In genomic region chr12:27507523-27508225, GRCm38 (mm10) we compare ENCODE assay signal across 16 mouse cellular contexts.
DNase-seq lines count a peak whose midpoint lies in the region; ATAC-seq and TF ChIP-seq lines count a peak whose summit lies in the region.
"Had no signal": no experiment of that assay in that cellular context is flagged by ENCODE, and none has a peak within 500 bp of the region (broad histone marks: within the 10 kb centered on the region; RNA-seq: fewer than 3 reads in every experiment).

No protein-coding gene starts in this region.

- no peaks in the 10 kb centered on the region for H3K27me3 ChIP-seq in lung, embryonic 14.5 days (ENCODE audit: insufficient read depth, low read length)
- H3K27me3 ChIP-seq in intestine, embryonic 15.5 days (replicated peaks) = no peaks in the 10 kb centered on the region
- H3K27me3 ChIP-seq in kidney, embryonic 15.5 days = no peaks in the 10 kb centered on the region
- no peaks in the 10 kb centered on the region for H3K27me3 ChIP-seq in stomach, embryonic 14.5 days (ENCODE audit: control insufficient read depth, insufficient read depth, low read length)

- peak; percentile 71 for DNase-seq in lung, embryonic 14.5 days
- DNase-seq in lung, adult 2 months = no peak
- DNase-seq in B cell, adult 2 months = no peak
- DNase-seq in gastrocnemius, postnatal 25 days = no peak
- DNase-seq in cerebellum, postnatal 14 days = no peak
- DNase-seq: cerebellum, postnatal 36 days; gastrocnemius, postnatal 10 days; right cerebral cortex, postnatal 14 days; thymus, adult 2 months had no signal

- no peaks in the 10 kb centered on the region for H3K36me3 ChIP-seq in lung, embryonic 14.5 days (ENCODE audit: insufficient read depth)
- H3K36me3 ChIP-seq in intestine, embryonic 15.5 days = no peaks in the 10 kb centered on the region
- no peaks in the 10 kb centered on the region for H3K36me3 ChIP-seq in kidney, embryonic 15.5 days
- H3K36me3 ChIP-seq in stomach, embryonic 14.5 days (ENCODE audit: control insufficient read depth, insufficient read depth, low read length) = no peaks in the 10 kb centered on the region

- no peak overlapping the region for H3K9ac ChIP-seq in lung, embryonic 14.5 days
- no peak overlapping the region for H3K9ac ChIP-seq in intestine, embryonic 15.5 days
- H3K9ac ChIP-seq in kidney, embryonic 15.5 days = no peak overlapping the region
- H3K9ac ChIP-seq in stomach, embryonic 14.5 days (replicated peaks; ENCODE audit: low read depth, low read length) = no peak overlapping the region
- H3K9ac ChIP-seq: hindbrain, embryonic 14.5 days had no signal

- peak overlapping the region; percentile 30 for H3K27ac ChIP-seq in lung, embryonic 14.5 days (ENCODE audit: low read depth)
- H3K27ac ChIP-seq in intestine, embryonic 15.5 days = peak overlapping the region; percentile 60
- peak overlapping the region; percentile 82 for H3K27ac ChIP-seq in kidney, embryonic 15.5 days
- peak overlapping the region; percentile 15; the same call in 1 of the 2 replicates for H3K27ac ChIP-seq in stomach, embryonic 14.5 days (ENCODE audit: low read length)
- H3K27ac ChIP-seq: hindbrain, embryonic 14.5 days; layer of hippocampus, adult 2 months had no signal

- H3K4me1 ChIP-seq in lung, embryonic 14.5 days (ENCODE audit: insufficient read depth) = 0 out of 2 replicates have a peak, but pooled peaks cover 4% of the 10 kb centered on the region
- no peaks in the 10 kb centered on the region for H3K4me1 ChIP-seq in lung, adult 2 months (ENCODE audit: control insufficient read depth, insufficient read depth, low read length)
- H3K4me1 ChIP-seq in intestine, embryonic 15.5 days (replicated peaks) = peaks cover 2% of the 10 kb centered on the region
- H3K4me1 ChIP-seq in kidney, embryonic 15.5 days = peaks cover 22% of the 10 kb centered on the region
- H3K4me1 ChIP-seq in stomach, embryonic 14.5 days (ENCODE audit: control insufficient read depth, insufficient read depth, low read length) = no peaks in the 10 kb centered on the region

- no peak overlapping the region for H3K4me2 ChIP-seq in lung, embryonic 14.5 days
- no peak overlapping the region for H3K4me2 ChIP-seq in intestine, embryonic 15.5 days (replicated peaks)
- no peak overlapping the region for H3K4me2 ChIP-seq in kidney, embryonic 15.5 days
- H3K4me2 ChIP-seq in stomach, embryonic 14.5 days (replicated peaks; ENCODE audit: low read depth, low read length) = no peak overlapping the region
- H3K4me2 ChIP-seq: hindbrain, embryonic 14.5 days; liver, embryonic 11.5 days had no signal

- no peaks in the 10 kb centered on the region for H3K9me3 ChIP-seq in lung, embryonic 14.5 days (ENCODE audit: low read depth, low read length)
- H3K9me3 ChIP-seq in intestine, embryonic 15.5 days = no peaks in the 10 kb centered on the region
- no peaks in the 10 kb centered on the region for H3K9me3 ChIP-seq in kidney, embryonic 15.5 days (replicated peaks)
- H3K9me3 ChIP-seq in stomach, embryonic 14.5 days (ENCODE audit: control insufficient read depth, low read depth, low read length) = no peaks in the 10 kb centered on the region

- no peak for TF ChIP-seq CTCF in lung, embryonic 14.5 days (IDR thresholded peaks at IDR 0.05; ENCODE audit: low read depth)
- no peak for TF ChIP-seq CTCF in lung, adult 2 months (IDR thresholded peaks at IDR 0.05; ENCODE audit: insufficient read depth, low read length)

- peak; percentile 66; the same call in 1 of the 2 replicates for ATAC-seq in lung, embryonic 14.5 days (ENCODE audit: insufficient read depth)
- ATAC-seq in intestine, embryonic 15.5 days = peak; percentile 94
- ATAC-seq in kidney, embryonic 15.5 days (replicated peaks; ENCODE audit: low FRiP score) = peak; percentile 89
- peak; percentile 82 for ATAC-seq in stomach, embryonic 14.5 days (ENCODE audit: insufficient number of reproducible peaks, insufficient read depth, low FRiP score, low read depth)
- ATAC-seq: midbrain, embryonic 16.5 days had no signal

- 43% methylated on average over 5 of the region's 5 CpGs for WGBS in lung, embryonic 14.5 days
- WGBS in lung, adult 2 months = 43% methylated on average over 5 of the region's 5 CpGs
- WGBS in intestine, embryonic 15.5 days = 50% methylated on average over 5 of the region's 5 CpGs
- 53% methylated on average over 5 of the region's 5 CpGs for WGBS in kidney, embryonic 15.5 days
- 39% methylated on average over 5 of the region's 5 CpGs for WGBS in stomach, embryonic 14.5 days

- H3K4me3 ChIP-seq in lung, embryonic 14.5 days (ENCODE audit: low read depth, low read length) = no peak overlapping the region
- H3K4me3 ChIP-seq in lung, adult 2 months (replicated peaks; ENCODE audit: extremely low read depth, low read depth, low read length) = no peak overlapping the region
- no peak overlapping the region for H3K4me3 ChIP-seq in intestine, embryonic 15.5 days (replicated peaks)
- H3K4me3 ChIP-seq in kidney, embryonic 15.5 days (replicated peaks) = no peak overlapping the region
- no peak overlapping the region for H3K4me3 ChIP-seq in stomach, embryonic 14.5 days (ENCODE audit: low read depth, low read length)
- H3K4me3 ChIP-seq: layer of hippocampus, adult 2 months had no signal

- TF ChIP-seq POLR2A in lung, adult 2 months (IDR thresholded peaks at IDR 0.05; ENCODE audit: borderline replicate concordance, extremely low read depth, low read depth, low read length) = no peak

Comparison
In these comparisons a context has a peak if more than half of its experiments do, and no peak if none do; other contexts are left out.
1. H3K27ac ChIP-seq: peak in every context shown above with its lines; median percentile 82 in kidney, embryonic 15.5 days; 60 in intestine, embryonic 15.5 days; 30 in lung, embryonic 14.5 days; 15 in stomach, embryonic 14.5 days.